Mouse (Mus musculus) midbrain, embryonic 10.5 days (tissue): ENCODE data around the gene Ddx31. TPM values are rescaled to one million over a fixed set of nuclear protein-coding genes. Genes with fewer than 3 reads are reported as not detected.

Experiments
- DNase-seq: peaks from one replicate; pipeline ENCODE4 v3.0.0-alpha.2; 2017; ENCODE audit warnings: low spot score
- H3K27ac ChIP-seq: fragments of 300-500 bp; sonication (generic); replicated peaks from 2 replicates; pipeline ENCODE4 v1.5.1; 2016; ENCODE audit warnings: mild to moderate bottlenecking
- H3K27me3 ChIP-seq: fragments of 300-500 bp; sonication (generic); 2 replicates; pipeline ENCODE4 v1.6.1; 2016; ENCODE audit warnings: low read depth, mild to moderate bottlenecking; ENCODE audit not compliant: poor library complexity, severe bottlenecking
- H3K36me3 ChIP-seq: fragments of 300-500 bp; sonication (generic); 2 replicates; pipeline ENCODE4 v1.6.1; 2016; ENCODE audit warnings: mild to moderate bottlenecking, moderate library complexity
- H3K4me1 ChIP-seq: fragments of 300-500 bp; sonication (generic); 2 replicates; pipeline ENCODE4 v1.6.1; 2016
- H3K4me3 ChIP-seq: fragments of 300-500 bp; sonication (generic); 2 replicates; pipeline ENCODE4 v1.5.1; 2016; ENCODE audit warnings: mild to moderate bottlenecking, moderate library complexity
- H3K9me3 ChIP-seq: fragments of 300-500 bp; sonication (generic); replicated peaks from 2 replicates; pipeline ENCODE4 v1.6.1; 2016; ENCODE audit warnings: mild to moderate bottlenecking
- WGBS: fragments of 180-500 bp; shearing (Covaris S2); methylation state at CpG from one replicate; pipeline ENCODE4 v1.1.7; 2016; 5-methylcytosine and 5-hydroxymethylcytosine counted together
- polyA plus RNA-seq: library from polyadenylated mRNA; unstranded; fragments of >200 nt; fragmentation: Nextera tagmentation; extraction: Ambion mirVana; gene quantifications from 2 replicates; pipeline ENCODE4 v1.2.1, GENCODE M21; 2016

Gene Ddx31
- polyA plus RNA-seq, 1 experiment from 2014 or later, result 22.0 TPM

- Histone ChIP-seq H3K4me1 (peaks cover 29% of the 10 kb centered on the region), H3K36me3 (peaks cover 56% of the 10 kb centered on the region), H3K27ac (no peak overlapping the region), H3K4me3 (no peak overlapping the region), H3K9me3 (no peaks in the 10 kb centered on the region), H3K27me3 (no peaks in the 10 kb centered on the region)
- DNase-seq, result no peak
- 86% methylated on average over 3 of the region's 3 CpGs for WGBS
Observed at GRCm38 (mm10) chr2:28836181-28836940, 3.8 kb upstream of the Ddx31 start.

- H3K4me1 ChIP-seq, result peaks cover 48% of the 10 kb centered on the region
- peak overlapping the region; percentile 99 for H3K4me3 ChIP-seq
- H3K27ac ChIP-seq, result peak overlapping the region; percentile 96
- H3K36me3 ChIP-seq, result peaks cover 27% of the 10 kb centered on the region
- under 1% methylated on average over 53 of the region's 53 CpGs for WGBS
- peak; percentile 45 for DNase-seq
- no peaks in the 10 kb centered on the region for H3K9me3 ChIP-seq
- H3K27me3 ChIP-seq, result no peaks in the 10 kb centered on the region
Observed at GRCm38 (mm10) chr2:28839501-28840221, 545 bp upstream of the Ddx31 start.

GRCm38 (mm10) chr2:28842042-28842441 lies 1.8 kb downstream of the Ddx31 start:
- H3K9me3 ChIP-seq, result no peaks in the 10 kb centered on the region
- peaks cover 35% of the 10 kb centered on the region for H3K36me3 ChIP-seq
- no peak for DNase-seq
- peaks cover 46% of the 10 kb centered on the region for H3K4me1 ChIP-seq
- peak overlapping the region; percentile 99; the same call in 1 of the 2 replicates for H3K4me3 ChIP-seq
- 81% methylated on average over 3 of the region's 3 CpGs for WGBS
- H3K27me3 ChIP-seq, result no peaks in the 10 kb centered on the region
- H3K27ac ChIP-seq, result no peak overlapping the region

- H3K4me1 ChIP-seq, result no peaks in the 10 kb centered on the region
- H3K27ac ChIP-seq, result no peak overlapping the region
- H3K4me3 ChIP-seq, result no peak overlapping the region
- H3K36me3 ChIP-seq, result peaks cover 78% of the 10 kb centered on the region
- WGBS, result 91% methylated on average over 2 of the region's 2 CpGs
- no peaks in the 10 kb centered on the region for H3K9me3 ChIP-seq
- no peaks in the 10 kb centered on the region for H3K27me3 ChIP-seq
- DNase-seq, result no peak
Observed at GRCm38 (mm10) chr2:28848879-28849278, 8.7 kb downstream of the Ddx31 start.

GRCm38 (mm10) chr2:28852594-28852993 lies 12.4 kb downstream of the Ddx31 start:
- no peaks in the 10 kb centered on the region for H3K4me1 ChIP-seq
- H3K27ac ChIP-seq, result no peak overlapping the region
- no peak for DNase-seq
- WGBS, result 87% methylated on average over 3 of the region's 3 CpGs
- peaks cover 77% of the 10 kb centered on the region for H3K36me3 ChIP-seq
- no peaks in the 10 kb centered on the region for H3K9me3 ChIP-seq
- H3K27me3 ChIP-seq, result no peaks in the 10 kb centered on the region
- H3K4me3 ChIP-seq, result no peak overlapping the region

GRCm38 (mm10) chr2:28855773-28856172 lies 15.6 kb downstream of the Ddx31 start:
- H3K27ac ChIP-seq, result no peak overlapping the region
- WGBS, result 89% methylated on average over 2 of the region's 2 CpGs
- DNase-seq, result no peak
- H3K4me1 ChIP-seq, result no peaks in the 10 kb centered on the region
- peaks cover 78% of the 10 kb centered on the region for H3K36me3 ChIP-seq
- no peaks in the 10 kb centered on the region for H3K9me3 ChIP-seq
- H3K4me3 ChIP-seq, result no peak overlapping the region
- no peaks in the 10 kb centered on the region for H3K27me3 ChIP-seq

GRCm38 (mm10) chr2:28859303-28859702 lies 19.1 kb downstream of the Ddx31 start:
- Histone ChIP-seq H3K4me3 (no peak overlapping the region), H3K4me1 (no peaks in the 10 kb centered on the region), H3K9me3 (no peaks in the 10 kb centered on the region), H3K27me3 (no peaks in the 10 kb centered on the region), H3K36me3 (peaks cover 97% of the 10 kb centered on the region), H3K27ac (no peak overlapping the region)
- no peak for DNase-seq
- WGBS, result 95% methylated on average over 4 of the region's 4 CpGs

GRCm38 (mm10) chr2:28860678-28861423 lies 20.6 kb downstream of the Ddx31 start:
- Histone ChIP-seq H3K4me3 (no peak overlapping the region), H3K27me3 (no peaks in the 10 kb centered on the region), H3K36me3 (peaks cover 99% of the 10 kb centered on the region), H3K27ac (no peak overlapping the region), H3K4me1 (no peaks in the 10 kb centered on the region), H3K9me3 (no peaks in the 10 kb centered on the region)
- no peak for DNase-seq
- WGBS, result 95% methylated on average over 8 of the region's 8 CpGs

GRCm38 (mm10) chr2:28863857-28864256 lies 23.7 kb downstream of the Ddx31 start:
- DNase-seq, result no peak
- Histone ChIP-seq H3K4me3 (no peak overlapping the region), H3K4me1 (no peaks in the 10 kb centered on the region), H3K9me3 (no peaks in the 10 kb centered on the region), H3K36me3 (peaks cover 100% of the 10 kb centered on the region), H3K27me3 (no peaks in the 10 kb centered on the region), H3K27ac (no peak overlapping the region)

- Histone ChIP-seq H3K9me3 (no peaks in the 10 kb centered on the region), H3K4me3 (no peak overlapping the region), H3K27ac (no peak overlapping the region), H3K27me3 (no peaks in the 10 kb centered on the region), H3K36me3 (peaks cover 76% of the 10 kb centered on the region), H3K4me1 (no peaks in the 10 kb centered on the region)
- DNase-seq, result no peak
- 90% methylated on average over 7 of the region's 7 CpGs for WGBS
Observed at GRCm38 (mm10) chr2:28867495-28867894, 27.3 kb downstream of the Ddx31 start.

- H3K36me3 ChIP-seq, result peaks cover 63% of the 10 kb centered on the region
- no peaks in the 10 kb centered on the region for H3K4me1 ChIP-seq
- no peaks in the 10 kb centered on the region for H3K27me3 ChIP-seq
- WGBS, result 92% methylated on average over 11 of the region's 11 CpGs
- no peaks in the 10 kb centered on the region for H3K9me3 ChIP-seq
- H3K27ac ChIP-seq, result no peak overlapping the region
- no peak for DNase-seq
- H3K4me3 ChIP-seq, result no peak overlapping the region
Observed at GRCm38 (mm10) chr2:28875554-28875953, 35.3 kb downstream of the Ddx31 start.

GRCm38 (mm10) chr2:28881275-28881674 lies 41.1 kb downstream of the Ddx31 start:
- Histone ChIP-seq H3K36me3 (peaks cover 74% of the 10 kb centered on the region), H3K9me3 (no peaks in the 10 kb centered on the region), H3K4me1 (peaks cover 32% of the 10 kb centered on the region), H3K27me3 (no peaks in the 10 kb centered on the region), H3K27ac (no peak overlapping the region), H3K4me3 (no peak overlapping the region)
- no peak for DNase-seq
- WGBS, result 100% methylated on average over 3 of the region's 3 CpGs
